Mouse (Mus musculus) CH12.LX (cell line): ENCODE results near the gene Tnfaip2. TPM values are rescaled to one million over a fixed set of nuclear protein-coding genes. Genes with fewer than 3 reads are reported as not detected.

Source experiments
- DNase-seq: peaks from one replicate; pipeline ENCODE4 v3.0.0-alpha.2; 2013; ENCODE audit errors: extremely low read depth
- H3K27ac ChIP-seq: 2 replicates; pipeline ENCODE4 v1.5.1; 2012; ENCODE audit warnings: low read depth, mild to moderate bottlenecking, control low read depth, moderate library complexity; ENCODE audit not compliant: insufficient read depth
- H3K27me3 ChIP-seq: replicated peaks from 2 replicates; pipeline ENCODE3; 2012; ENCODE audit warnings: inconsistent platforms
- H3K36me3 ChIP-seq, 2 experiments: replicated peaks in 1 of 2; 2 replicates each; pipeline versions ENCODE3 to v1.6.1; 2012; ENCODE audit warnings: inconsistent platforms in 1 of 2, low read length in 1 of 2, mild to moderate bottlenecking in 1 of 2, mixed read lengths in 1 of 2, moderate library complexity in 1 of 2; ENCODE audit not compliant: control insufficient read depth in 1 of 2, insufficient read depth in 1 of 2
- H3K4me1 ChIP-seq, 2 experiments: 2 replicates each; pipeline ENCODE4 v1.6.1; 2012; ENCODE audit warnings: inconsistent platforms in 1 of 2, moderate library complexity in 1 of 2; ENCODE audit not compliant: insufficient read depth in 2 of 2, control insufficient read depth in 1 of 2
- H3K4me2 ChIP-seq: 2 replicates; pipeline ENCODE4 v1.6.1; 2012; ENCODE audit warnings: low read depth, mild to moderate bottlenecking, control low read depth; ENCODE audit not compliant: poor library complexity, insufficient read depth, severe bottlenecking
- H3K4me3 ChIP-seq, 3 experiments: fragments of 150-350 bp in 1 of 3; sonication (generic) in 1 of 3; replicated peaks in 1 of 3; 2 replicates each; pipeline versions ENCODE3 to v1.5.1; 2011 to 2012; ENCODE audit warnings: low read depth in 2 of 3, low read length in 2 of 3, mild to moderate bottlenecking in 2 of 3, moderate library complexity in 2 of 3, control low read depth in 1 of 3, improper control_type of control experiment in 1 of 3, inconsistent platforms in 1 of 3, mixed read lengths in 1 of 3; ENCODE audit not compliant: poor library complexity in 1 of 3
- H3K79me2 ChIP-seq: replicated peaks from 2 replicates; pipeline ENCODE4 v1.6.1; 2012; ENCODE audit warnings: mild to moderate bottlenecking, moderate library complexity; ENCODE audit not compliant: control insufficient read depth, poor library complexity, insufficient read depth, severe bottlenecking; ENCODE audit errors: extremely low read depth
- H3K9ac ChIP-seq: 2 replicates; pipeline ENCODE4 v1.6.1; 2012; ENCODE audit warnings: low read depth, mild to moderate bottlenecking, control low read depth, moderate library complexity; ENCODE audit not compliant: insufficient read depth
- H3K9me3 ChIP-seq: replicated peaks from 2 replicates; pipeline ENCODE3; 2012; ENCODE audit warnings: low read length, inconsistent platforms, mixed read lengths
- BHLHE40 ChIP-seq: IDR thresholded peaks from 2 replicates; pipeline ENCODE4 v1.6.1; 2011; ENCODE audit warnings: mild to moderate bottlenecking, low read depth, low read length, improper control_type of control experiment
- ELF1 ChIP-seq: IDR thresholded peaks from 2 replicates; pipeline ENCODE4 v1.6.1; 2014; ENCODE audit warnings: low read depth, mild to moderate bottlenecking, inconsistent platforms, low read length, improper control_type of control experiment
- ETS1 ChIP-seq: conservative IDR thresholded peaks from 2 replicates; pipeline ENCODE4 v1.6.1; 2012; ENCODE audit warnings: low read depth, mild to moderate bottlenecking, inconsistent platforms, low read length, improper control_type of control experiment, moderate library complexity
- GABPA ChIP-seq: IDR thresholded peaks from 2 replicates; pipeline ENCODE4 v1.6.1; 2012; ENCODE audit warnings: low read depth, low read length, improper control_type of control experiment, inconsistent platforms; ENCODE audit not compliant: insufficient replicate concordance
- HCFC1 ChIP-seq: IDR thresholded peaks from 2 replicates; pipeline ENCODE4 v1.6.1; 2012; ENCODE audit warnings: low read depth, mild to moderate bottlenecking, inconsistent platforms, low read length, improper control_type of control experiment
- JUN ChIP-seq: IDR thresholded peaks from 2 replicates; pipeline ENCODE4 v1.6.1; 2011; ENCODE audit warnings: low read depth, mild to moderate bottlenecking, low read length, improper control_type of control experiment, moderate library complexity; ENCODE audit not compliant: insufficient read depth
- JUND ChIP-seq: conservative IDR thresholded peaks from 2 replicates; pipeline ENCODE4 v1.6.1; 2011; ENCODE audit warnings: low read depth, low read length, improper control_type of control experiment
- MEF2A ChIP-seq: IDR thresholded peaks from 2 replicates; pipeline ENCODE4 v1.6.1; 2014; ENCODE audit warnings: low read depth, mild to moderate bottlenecking, inconsistent platforms, low read length, improper control_type of control experiment, borderline replicate concordance
- MXI1 ChIP-seq: IDR thresholded peaks from 2 replicates; pipeline ENCODE4 v1.6.1; 2011; ENCODE audit warnings: mild to moderate bottlenecking, low read depth, low read length, improper control_type of control experiment
- NELFE ChIP-seq: IDR thresholded peaks from 2 replicates; pipeline ENCODE4 v1.6.1; 2011; ENCODE audit warnings: low read depth, low read length, improper control_type of control experiment
- PAX5 ChIP-seq: IDR thresholded peaks from 2 replicates; pipeline ENCODE4 v1.6.1; 2012; ENCODE audit warnings: low read length, inconsistent platforms, mixed read lengths
- POLR2AphosphoS2 ChIP-seq: IDR thresholded peaks from 2 replicates; pipeline ENCODE4 v1.6.1; 2011; ENCODE audit warnings: low read depth, low read length, improper control_type of control experiment
- SMC3 ChIP-seq: IDR thresholded peaks from 2 replicates; pipeline ENCODE4 v1.6.1; 2011; ENCODE audit warnings: low read depth, low read length, improper control_type of control experiment
- UBTF ChIP-seq: IDR thresholded peaks from 2 replicates; pipeline ENCODE4 v1.6.1; 2012; ENCODE audit warnings: low read depth, mild to moderate bottlenecking, inconsistent platforms, low read length, improper control_type of control experiment, moderate library complexity
- USF1 ChIP-seq: IDR thresholded peaks from 2 replicates; pipeline ENCODE4 v1.6.1; 2014; ENCODE audit warnings: low read depth, mild to moderate bottlenecking, inconsistent platforms, low read length, improper control_type of control experiment
- USF2 ChIP-seq: conservative IDR thresholded peaks from 2 replicates; pipeline ENCODE4 v1.6.1; 2011; ENCODE audit warnings: low read depth, low read length, improper control_type of control experiment
- ZC3H11A ChIP-seq: IDR thresholded peaks from 2 replicates; pipeline ENCODE4 v1.6.1; 2012; ENCODE audit warnings: low read depth, mild to moderate bottlenecking, inconsistent platforms, low read length, improper control_type of control experiment
- ZKSCAN1 ChIP-seq: IDR thresholded peaks from 2 replicates; pipeline ENCODE4 v1.6.1; 2012; ENCODE audit warnings: low read depth, inconsistent platforms, low read length, improper control_type of control experiment, borderline replicate concordance
- ZNF384 ChIP-seq: IDR thresholded peaks from 2 replicates; pipeline ENCODE4 v1.6.1; 2012; ENCODE audit warnings: low read depth, low read length, improper control_type of control experiment, inconsistent platforms
- dilution Hi-C: fragments of 300-500 bp; cut with MboI; formaldehyde crosslinking; loops from 2 replicates; pipeline ENCODE4 v1.14.3; 2020; ENCODE audit warnings: low sequenced_read_pairs; ENCODE audit not compliant: extremely low pct_unique_long_range_greater_than_20kb, extremely low pct_ligation_motif_present
- in situ Hi-C: fragments of 300-500 bp; cut with MboI; formaldehyde crosslinking; loops from 3 replicates; pipeline ENCODE4 v1.14.3; 2019; ENCODE audit warnings: low sequenced_read_pairs, low pct_ligation_motif_present, low pct_unique_long_range_greater_than_20kb, mixed read lengths
- polyA plus RNA-seq: library from polyadenylated mRNA; unstranded; fragments of >175 nt; gene quantifications from 2 replicates; pipeline ENCODE4 v1.2.1, GENCODE M21; 2012; ENCODE audit warnings: low read depth; ENCODE audit not compliant: insufficient read length
- total RNA-seq, 2 experiments: library from RNA; depleted of rRNA; stranded (reverse); fragments of 300-350 nt in 1 of 2; fragments of >200 nt in 1 of 2; gene quantifications; 2 replicates each; pipeline ENCODE4 v1.2.3; 2012 to 2014

Tnfaip2 gene
- total and polyA plus RNA-seq, 3 experiments = 0.93 to 2.5 (median 1.4) TPM

DNA sequence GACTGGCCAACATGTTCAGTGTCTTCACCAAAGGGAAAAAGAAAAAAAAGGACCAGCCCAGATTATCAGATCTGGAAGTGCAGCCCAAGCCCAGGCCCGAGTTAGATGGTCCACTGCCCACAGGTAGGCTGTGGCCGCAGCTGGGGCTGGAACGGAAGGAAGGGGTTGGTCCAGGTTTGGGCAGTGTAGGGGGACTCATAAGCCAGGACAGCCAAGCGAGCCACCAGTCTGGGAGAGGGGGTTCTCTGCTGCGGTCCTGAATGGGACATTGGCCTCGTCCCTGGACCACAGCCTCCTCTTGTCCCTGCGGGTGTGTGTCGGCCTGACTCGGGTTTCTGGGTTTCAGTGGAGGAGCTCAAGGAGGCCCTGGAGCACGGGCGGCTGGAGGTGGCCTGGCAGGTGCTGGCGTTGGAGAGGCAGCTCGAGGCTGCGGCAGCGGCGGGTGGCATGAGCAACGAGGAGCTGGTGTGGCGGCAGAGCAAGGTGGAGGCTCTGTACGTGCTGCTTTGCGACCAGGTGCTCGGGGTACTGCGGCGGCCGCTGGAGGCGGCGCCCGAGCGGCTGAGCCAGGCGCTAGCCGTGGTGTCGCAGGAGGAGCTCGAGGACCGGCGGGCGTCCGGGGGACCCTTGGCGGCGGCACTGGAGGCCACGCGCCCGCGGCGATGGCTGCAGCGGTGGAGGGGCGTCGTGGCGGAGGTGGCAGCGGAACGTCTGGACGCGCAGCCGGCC is 3.1 kb downstream of the Tnfaip2 start:
- H3K36me3 ChIP-seq = peaks cover 0 to 8% of the 10 kb centered on the region in 2 experiments
- H3K27me3 ChIP-seq = peaks cover 53% of the 10 kb centered on the region
- H3K27ac ChIP-seq = no peak overlapping the region
- H3K4me3 ChIP-seq = no peak overlapping the region
- in situ Hi-C loops = no loop called here
- DNase-seq = no peak
- no peak overlapping the region for H3K9ac ChIP-seq
- H3K9me3 ChIP-seq = peaks cover 5% of the 10 kb centered on the region
- H3K4me1 ChIP-seq = peaks cover 6 to 36% of the 10 kb centered on the region in 2 experiments; a peak in 3 of 4 replicates
- no peak for TF ChIP-seq MEF2A
- TF ChIP-seq ZKSCAN1 = no peak
- no peak for TF ChIP-seq ELF1
- TF ChIP-seq USF2 = no peak
- TF ChIP-seq JUN = no peak
- TF ChIP-seq POLR2AphosphoS2 = no peak
- TF ChIP-seq SMC3 = no peak
- TF ChIP-seq ZNF384 = no peak
- no peak for TF ChIP-seq PAX5
- TF ChIP-seq JUND = no peak
- TF ChIP-seq ZC3H11A = no peak
- TF ChIP-seq MXI1 = no peak
- no peak for TF ChIP-seq HCFC1
- TF ChIP-seq NELFE = no peak
- TF ChIP-seq GABPA = no peak
- TF ChIP-seq, all 38 proteins: peak for 0
- dilution Hi-C loops = no loop called here
- Histone ChIP-seq H3K79me2 (no peaks in the 10 kb centered on the region), H3K4me2 (no peak overlapping the region)

DNA sequence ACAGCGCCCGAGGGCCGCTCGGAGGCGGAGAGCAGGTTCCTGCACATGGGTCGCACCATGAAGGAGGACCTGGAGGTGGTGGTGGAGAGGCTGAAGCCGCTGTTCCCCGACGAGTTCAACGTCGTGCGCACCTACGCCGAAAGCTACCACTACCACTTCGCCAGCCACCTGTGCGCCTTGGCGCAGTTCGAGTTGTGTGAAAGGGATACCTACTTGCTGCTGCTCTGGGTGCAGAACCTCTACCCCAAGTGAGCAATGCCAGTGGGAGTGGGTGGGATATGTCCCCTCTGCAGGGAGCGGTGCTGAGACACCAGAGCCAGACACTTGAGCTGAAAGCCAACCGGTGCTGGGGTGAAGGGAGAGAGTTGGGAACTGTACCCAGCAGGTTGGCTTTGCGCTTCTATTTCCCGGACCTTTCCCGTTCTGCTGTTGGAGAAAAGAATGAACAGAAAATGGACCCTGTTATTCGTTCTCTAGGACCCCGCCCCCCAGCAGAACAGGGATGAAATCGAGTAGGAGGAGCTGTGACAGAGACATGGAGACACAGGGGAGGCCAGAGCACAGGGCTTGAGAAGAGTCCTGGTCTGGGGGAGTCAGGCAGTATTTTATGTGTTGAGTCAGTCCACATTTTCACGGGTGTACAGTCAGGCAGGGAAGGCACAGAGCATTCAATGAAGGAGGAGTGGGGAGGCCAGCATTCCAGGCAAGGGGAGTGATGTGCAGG is 3.8 kb downstream of the Tnfaip2 start:
- H3K27me3 ChIP-seq = peaks cover 53% of the 10 kb centered on the region
- H3K36me3 ChIP-seq = peaks cover 0 to 11% of the 10 kb centered on the region in 2 experiments
- dilution Hi-C loops (no loop called here), in situ Hi-C loops (no loop called here)
- no peak for DNase-seq
- TF ChIP-seq ETS1 (no peak), ELF1 (no peak), BHLHE40 (no peak), MXI1 (no peak), UBTF (no peak), USF1 (no peak), MEF2A (no peak)
- no peaks in the 10 kb centered on the region for H3K79me2 ChIP-seq
- no peaks in the 10 kb centered on the region for H3K9me3 ChIP-seq
- no peak overlapping the region for H3K9ac ChIP-seq
- no peak overlapping the region for H3K4me2 ChIP-seq
- H3K27ac ChIP-seq = no peak overlapping the region
- H3K4me3 ChIP-seq = no peak overlapping the region
- H3K4me1 ChIP-seq = peaks cover 6 to 36% of the 10 kb centered on the region in 2 experiments; a peak in 3 of 4 replicates
